Mouse (Mus musculus) left cerebral cortex, adult 9 months (tissue): ENCODE results near the gene Slc44a4.
"Not testable (repeated sequence)": the region's sequence is repeated elsewhere in the genome, so short reads cannot be mapped to it uniquely, and the experiment has no call there.

Experiments
- DNase-seq, 2 experiments: peaks; one replicate each; pipeline ENCODE4 v3.0.0; 2022; ENCODE audit warnings: low spot score in 2 of 2

The Slc44a4 gene

DNA sequence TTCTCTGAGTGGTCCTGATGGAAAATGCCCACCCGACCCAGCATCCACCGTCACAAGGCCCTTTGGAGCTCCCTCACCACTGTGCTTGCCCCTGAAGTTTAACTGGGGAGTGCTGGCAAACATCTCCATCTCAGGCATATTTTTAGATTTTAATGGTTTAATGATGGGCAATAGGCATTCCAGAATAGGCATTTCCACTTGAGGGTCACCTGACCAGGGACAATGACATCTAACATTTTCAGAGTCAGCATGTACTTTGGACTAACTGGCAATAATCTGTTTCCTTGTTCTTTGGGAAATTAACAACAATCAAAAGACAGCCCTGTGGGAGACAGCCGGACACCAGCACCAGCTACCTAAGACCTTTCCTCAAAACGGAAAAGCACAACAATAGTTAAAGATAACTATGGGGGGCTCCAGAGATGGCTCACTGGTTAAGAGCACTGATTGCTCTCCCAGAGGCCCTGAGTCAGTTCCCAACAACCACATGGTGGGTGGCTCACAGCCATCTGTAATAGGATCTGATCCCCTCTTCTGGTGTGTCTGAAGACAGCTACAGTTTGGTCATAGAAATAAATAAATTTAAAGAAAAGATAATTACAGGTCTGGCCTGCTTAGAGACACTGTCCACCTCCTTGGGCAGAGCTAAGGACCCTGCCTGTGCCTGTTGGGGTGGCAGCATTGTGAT, 29.0 kb downstream of the Slc44a4 start:
- no peak for DNase-seq

DNA sequence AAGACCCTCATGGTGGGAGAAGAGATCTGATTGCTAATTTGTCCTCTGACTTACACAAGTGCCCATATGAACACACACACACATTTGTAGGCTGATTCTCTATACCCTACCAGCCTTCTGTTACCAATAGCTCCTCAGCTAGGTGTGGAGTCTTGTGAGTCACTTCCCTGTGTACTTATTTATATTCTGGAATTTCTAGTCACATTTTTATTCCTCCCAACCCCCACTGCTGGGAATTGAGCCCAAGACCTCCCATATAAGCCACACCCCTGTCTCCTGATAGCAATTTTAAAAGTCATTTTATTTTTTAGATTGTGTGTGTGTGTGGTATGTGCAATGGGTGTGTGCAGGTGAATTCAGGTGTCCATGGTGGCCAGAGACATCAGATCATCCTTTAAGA, 30.1 kb downstream of the Slc44a4 start:
- DNase-seq: no peak

DNA sequence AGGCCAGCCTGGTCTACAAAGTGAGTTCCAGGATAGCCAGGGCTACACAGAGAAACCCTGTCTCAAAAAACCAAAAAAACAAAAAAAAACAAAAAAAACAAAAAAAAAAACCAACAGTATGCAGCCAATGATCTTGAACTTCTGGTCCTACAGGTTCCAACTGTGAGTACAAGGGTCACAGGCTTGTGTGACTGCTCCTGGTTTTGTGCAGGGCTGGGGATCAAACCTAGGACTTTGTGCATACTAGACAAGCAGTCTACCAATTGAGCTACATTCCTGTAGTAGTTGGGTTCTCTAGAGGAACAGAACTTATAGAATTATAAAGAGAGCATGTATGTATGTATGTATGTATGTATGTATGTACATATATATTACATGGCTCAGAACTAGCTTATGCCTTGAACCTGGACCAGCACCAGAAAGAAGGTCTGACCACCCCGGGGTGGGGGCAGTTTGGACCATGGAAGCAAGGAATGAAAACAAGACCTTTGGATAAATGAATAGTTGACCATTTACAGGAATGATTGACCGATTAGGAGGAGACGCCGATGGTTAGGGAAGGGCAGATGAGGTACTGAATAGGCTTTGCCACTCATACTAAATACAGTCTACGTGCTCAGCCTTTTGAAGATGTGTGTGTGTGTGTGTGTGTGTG, 32.3 kb downstream of the Slc44a4 start:
- DNase-seq: no peak

DNA sequence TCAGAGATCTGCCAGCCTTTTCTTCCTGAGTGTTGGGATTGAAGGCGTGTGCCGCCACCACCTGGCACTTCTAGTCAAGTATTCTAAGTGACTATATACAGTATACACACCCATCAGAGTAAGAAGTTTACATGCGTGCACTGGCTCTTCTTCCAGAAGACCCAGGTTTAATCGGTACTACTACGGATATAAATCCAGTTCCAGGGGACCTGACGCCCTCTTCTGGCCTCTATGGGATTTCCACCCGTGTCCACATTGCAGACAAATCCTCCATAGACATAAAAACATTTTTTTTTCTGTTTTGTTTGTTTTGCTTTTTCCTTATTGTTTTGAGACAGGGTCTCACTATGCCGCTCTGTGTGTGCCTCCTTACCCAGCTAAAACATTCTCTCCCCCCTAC, 33.3 kb downstream of the Slc44a4 start:
- DNase-seq: no peak

DNA sequence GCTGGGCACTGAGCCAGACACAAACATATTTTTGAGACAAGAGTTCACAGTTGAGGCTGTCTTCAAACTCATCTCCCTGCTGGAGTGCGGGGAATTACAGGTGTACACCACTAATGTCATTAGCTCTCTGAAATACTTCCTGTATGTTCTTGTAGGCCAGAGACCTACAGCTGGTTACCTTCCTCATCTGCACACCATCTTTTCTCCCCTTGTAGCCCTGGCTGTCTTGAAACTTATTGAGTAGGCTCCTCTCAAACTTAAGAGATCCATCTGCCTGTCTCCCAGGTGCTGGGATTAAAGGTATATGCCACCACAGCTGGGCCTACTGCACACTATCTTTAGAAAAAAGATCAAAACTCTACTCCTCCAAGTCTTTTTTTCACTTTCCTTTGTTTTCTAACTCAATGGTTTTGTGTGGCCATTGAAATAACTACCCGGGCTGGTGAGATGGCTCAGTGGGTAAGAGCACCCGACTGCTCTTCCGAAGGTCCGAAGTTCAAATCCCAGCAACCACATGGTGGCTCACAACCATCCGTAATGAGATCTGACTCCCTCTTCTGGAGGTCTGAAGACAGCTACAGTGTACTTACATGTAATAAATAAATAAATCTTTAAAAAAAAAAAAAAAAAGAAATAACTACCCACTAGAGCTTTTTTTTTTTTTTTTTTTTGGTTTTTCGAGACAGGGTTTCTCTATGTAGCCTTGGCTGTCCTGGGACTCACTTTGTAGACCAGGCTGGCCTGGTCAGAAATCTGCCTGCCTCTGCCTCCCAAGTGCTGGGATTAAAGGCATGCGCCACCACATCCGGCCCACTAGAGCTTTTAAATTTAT, 34.7 kb downstream of the Slc44a4 start:
- DNase-seq: not testable (repeated sequence)

DNA sequence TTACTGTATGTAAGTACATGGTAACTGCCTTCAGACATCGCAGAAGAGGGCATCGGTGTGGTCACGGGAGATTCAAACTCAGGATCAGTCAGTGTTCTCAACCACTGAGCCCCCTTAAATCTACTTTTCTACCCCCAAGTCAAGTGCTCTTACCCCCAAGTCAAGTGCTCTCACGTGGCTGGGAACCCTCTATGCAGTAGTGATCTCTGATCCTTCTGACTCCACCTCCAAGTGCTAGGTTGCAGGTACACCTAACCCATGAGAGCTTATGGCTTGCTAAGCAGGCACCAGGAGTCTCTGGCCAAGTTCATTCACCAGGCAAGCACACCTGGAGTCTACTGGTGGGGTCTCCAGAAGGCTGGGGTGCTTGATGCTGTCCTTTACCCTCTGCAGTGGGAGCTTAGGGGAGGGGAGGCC, 35.3 kb downstream of the Slc44a4 start:
- no peak for DNase-seq

DNA sequence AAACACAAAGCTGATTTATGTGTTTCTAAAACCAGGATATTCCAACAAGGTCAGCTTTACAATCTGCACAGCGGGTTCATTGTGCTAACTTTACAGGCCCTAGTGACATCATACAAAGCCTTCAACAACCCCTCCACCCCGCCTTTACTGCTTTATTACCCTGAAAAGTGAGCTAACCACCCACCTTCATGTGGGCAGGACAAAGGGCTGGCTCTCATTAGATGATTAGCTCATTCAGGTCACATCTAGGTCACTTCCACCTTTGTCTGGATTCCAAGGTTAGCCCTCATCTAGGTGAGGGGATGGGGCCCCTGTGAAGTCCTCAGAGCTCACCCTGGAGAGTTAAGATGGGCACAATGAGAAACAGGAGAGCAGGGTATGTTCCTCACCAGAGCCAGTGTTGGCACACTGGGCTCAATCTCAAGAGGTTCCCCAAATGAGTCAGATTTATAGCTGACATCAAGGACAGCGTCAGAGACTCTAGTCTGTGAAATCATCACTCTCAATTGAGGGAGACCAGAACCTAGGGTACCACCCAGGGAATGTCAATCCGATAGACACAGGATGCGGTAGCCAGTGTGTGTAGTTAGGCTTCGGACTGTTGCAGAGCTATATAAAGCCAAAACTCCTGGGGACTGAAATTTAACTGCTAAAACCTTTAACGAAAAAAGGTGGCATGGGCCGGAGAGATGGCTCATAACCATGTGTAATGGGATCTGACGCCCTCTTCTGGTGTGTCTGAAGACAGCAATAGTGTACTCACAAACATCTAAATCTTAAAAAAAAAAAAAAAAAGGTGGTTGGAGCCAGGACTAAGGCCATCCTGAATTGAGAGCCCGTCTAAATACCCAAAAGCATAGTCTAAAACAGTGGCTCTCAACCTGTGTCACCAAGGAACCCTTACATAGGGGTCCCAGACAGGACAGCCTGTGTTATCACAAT, 36.5 kb downstream of the Slc44a4 start:
- no peak for DNase-seq

DNA sequence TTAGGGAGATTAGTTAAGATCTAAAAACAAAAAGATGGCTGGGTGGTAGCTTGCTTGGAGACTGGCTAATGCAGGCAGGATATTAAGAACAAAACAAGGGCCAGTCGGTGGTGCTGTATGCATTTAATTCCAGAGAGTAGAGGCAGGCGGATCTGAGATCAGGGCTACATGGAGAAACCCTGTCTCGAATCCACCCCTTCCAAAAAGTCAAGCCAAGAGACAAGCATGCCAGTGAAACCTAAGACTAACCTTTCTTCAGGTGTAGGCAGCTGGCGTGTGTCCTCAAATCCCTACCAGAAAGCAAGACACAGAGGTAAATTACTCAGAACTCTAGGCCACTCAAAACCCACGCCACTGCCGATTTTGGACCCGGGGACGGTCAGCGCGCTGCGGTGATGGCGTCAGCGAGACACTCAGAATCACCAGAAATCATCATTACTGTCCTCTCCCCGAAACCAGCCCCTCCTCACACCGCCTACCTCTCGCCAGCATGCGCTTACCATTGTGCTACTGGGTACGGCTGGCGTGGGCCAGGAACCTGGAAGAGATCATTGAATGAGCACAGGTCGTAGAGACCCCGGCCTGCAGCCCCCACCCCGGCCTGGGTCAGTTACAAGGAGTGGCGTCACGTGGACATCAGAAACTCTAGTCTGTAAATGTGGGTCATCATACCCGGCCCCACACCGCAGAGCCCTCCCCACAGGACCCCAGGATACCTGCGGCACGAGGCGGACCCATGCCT, 37.5 kb downstream of the Slc44a4 start:
- peak in 1 of 2 experiments; percentile 50 for DNase-seq

DNA sequence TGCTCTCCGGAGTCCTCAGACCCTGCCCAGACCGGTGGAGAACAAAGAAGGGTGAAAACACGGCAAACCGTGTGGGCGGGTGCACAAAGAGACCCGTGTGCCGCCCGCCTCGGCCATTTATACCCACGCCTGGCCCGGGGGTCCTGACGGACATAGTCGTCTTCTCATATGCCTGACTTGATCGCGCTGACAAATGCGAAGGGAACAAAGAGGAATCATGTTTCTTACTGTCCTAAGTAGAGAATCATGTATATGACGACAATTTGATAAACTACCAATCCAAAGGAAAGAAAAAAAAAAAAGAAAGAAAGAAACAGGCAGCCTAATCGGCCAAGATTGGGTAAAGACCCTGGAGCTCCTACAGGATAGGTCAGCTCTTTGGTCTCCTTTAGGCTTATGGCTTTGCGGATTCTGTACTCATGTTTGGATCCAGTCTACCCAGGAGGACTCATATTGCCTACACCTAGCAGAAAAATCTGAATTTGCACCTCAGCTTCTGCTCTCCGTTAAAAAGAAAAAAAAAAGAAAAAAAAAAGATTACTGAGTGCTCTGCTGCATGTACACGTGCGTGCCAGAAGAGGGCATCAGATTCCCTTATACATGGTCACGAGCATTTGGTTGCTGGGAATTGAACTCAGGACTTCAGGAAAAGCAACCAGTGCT, 38.2 kb downstream of the Slc44a4 start:
- DNase-seq: peak; percentile 52 to 77

DNA sequence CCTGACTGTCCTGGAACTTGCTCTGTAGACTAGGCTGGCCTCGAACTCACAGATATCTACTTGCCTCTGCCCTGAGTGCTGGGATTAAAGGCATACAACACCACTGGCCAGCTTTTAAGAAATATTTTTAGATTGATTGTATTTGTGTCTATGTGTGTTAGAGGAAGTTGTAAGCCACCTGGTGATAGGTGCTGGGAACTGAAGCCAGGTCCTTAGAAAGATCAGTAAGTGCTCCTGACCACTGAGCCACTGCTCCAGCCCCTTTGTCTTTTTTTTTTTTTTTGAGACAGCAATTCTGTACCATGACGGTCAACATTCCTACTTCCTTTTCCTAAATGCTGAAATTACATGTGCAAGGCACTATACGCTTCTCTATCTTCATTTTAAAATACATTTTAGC, 39.0 kb downstream of the Slc44a4 start:
- no peak for DNase-seq

DNA sequence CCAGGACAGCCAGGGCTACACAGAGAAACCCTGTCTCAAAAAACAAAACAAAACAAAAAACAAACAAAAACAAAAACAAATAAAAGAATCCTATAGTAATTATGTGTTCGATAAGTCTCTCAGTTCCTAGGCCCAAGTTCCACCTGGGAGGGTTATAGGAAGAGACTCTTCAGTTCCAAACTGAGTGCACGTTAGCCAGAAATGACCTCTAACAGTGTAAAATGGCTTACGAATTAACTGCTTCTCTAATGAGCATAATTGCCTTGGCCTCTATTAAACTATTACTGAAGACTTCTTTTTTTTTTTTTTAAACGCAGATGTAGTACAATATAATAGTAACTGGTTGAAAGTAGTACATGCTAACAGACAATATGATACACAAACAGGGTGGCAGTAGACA, 39.6 kb downstream of the Slc44a4 start:
- DNase-seq: no peak

DNA sequence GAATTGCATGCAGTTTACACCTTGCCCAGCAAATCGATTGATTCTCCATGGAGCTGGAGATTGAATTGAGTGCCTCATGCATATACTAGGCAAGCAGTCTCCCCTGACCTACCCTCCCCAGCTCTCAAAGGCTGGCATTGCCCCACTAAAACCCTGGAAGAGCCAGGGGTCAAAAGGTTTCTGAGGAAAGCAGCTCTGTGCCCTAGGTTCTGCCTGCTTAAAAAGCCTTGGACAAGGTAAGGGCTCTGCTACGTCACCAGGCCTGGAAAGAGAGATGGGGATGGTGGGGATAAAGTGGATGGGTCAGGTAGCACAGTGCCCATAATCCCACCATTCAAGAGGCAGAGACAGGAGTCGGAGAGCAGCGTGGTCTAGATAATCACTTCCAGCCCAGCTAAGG, 40.6 kb downstream of the Slc44a4 start:
- no peak for DNase-seq

DNA sequence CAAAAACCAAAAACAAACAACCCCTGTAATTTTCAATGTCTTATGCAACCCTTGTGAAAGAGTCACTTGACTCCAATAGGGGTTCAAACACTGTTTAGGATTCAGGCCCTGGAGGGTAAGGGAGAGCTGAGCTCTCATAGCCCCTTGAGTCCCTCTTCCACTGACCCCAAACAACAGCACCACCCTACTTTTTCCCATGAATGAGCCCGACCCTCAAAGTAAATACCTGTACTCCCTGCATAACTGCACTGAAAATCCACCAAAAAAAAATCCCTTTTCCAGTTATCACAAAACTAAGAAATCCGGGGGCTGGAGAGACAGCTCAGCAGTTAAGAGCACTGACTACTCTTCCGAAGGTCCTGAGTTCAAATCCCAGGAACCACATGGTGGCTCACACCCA, 41.6 kb downstream of the Slc44a4 start:
- no peak for DNase-seq

DNA sequence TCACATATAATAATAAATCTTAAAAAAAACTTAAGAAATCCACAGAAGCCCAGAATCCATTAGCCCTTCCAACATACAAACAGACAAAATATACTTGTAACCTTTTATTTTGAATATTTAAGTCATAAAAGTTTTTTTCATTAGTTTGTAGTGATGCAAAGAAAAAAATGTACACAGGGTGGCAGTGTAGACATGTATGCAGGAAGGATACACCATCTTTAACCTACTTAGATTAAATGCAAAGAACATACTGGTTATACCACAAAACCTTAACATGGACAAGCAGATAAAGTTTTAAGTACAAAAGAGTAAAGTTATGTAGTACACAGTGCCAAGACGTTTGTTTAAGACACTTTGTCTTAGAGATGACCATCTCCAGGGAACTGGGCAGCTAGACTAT, 42.1 kb downstream of the Slc44a4 start:
- DNase-seq: no peak

DNA sequence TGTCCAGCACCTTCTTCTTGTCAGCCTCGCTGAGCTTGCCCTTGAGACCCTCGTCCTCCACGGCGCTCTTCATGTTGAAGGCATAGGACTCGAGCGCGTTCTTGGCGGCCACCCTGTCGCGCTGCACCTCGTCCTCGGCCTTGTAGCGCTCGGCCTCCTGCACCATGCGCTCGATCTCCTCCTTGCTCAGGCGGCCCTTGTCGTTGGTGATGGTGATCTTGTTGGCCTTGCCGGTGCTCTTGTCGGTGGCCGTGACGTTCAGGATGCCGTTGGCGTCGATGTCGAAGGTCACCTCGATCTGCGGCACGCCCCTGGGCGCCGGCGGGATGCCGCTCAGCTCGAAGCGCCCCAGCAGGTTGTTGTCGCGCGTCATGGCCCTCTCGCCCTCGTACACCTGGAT, 43.0 kb downstream of the Slc44a4 start:
- DNase-seq: not testable (repeated sequence)

DNA sequence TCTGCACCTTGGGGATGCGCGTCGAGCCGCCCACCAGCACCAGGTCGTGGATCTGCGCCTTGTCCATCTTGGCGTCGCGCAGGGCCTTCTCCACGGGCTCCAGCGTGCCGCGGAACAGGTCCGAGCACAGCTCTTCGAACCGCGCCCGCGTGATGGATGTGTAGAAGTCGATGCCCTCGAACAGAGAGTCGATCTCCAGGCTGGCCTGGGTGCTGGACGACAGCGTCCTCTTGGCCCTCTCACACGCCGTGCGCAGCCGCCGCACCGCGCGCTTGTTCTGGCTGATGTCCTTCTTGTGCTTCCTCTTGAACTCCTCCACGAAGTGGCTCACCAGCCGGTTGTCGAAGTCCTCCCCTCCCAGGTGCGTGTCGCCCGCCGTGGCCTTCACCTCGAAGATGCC, 43.7 kb downstream of the Slc44a4 start:
- not testable (repeated sequence) for DNase-seq

DNA sequence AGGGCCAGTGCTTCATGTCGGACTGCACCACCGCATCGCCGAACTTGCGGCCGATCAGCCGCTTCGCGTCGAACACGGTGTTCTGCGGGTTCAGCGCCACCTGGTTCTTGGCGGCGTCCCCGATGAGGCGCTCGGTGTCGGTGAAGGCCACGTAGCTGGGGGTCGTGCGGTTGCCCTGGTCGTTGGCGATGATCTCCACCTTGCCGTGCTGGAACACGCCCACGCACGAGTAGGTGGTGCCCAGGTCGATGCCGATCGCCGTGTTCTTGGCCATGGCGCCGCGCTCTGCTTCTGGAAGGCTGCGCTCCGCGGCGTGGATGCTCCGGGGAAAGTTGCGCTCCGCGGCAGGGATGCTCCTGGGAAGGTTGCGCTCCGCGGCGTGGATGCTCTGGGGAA, 44.5 kb downstream of the Slc44a4 start:
- not testable (repeated sequence) for DNase-seq

DNA sequence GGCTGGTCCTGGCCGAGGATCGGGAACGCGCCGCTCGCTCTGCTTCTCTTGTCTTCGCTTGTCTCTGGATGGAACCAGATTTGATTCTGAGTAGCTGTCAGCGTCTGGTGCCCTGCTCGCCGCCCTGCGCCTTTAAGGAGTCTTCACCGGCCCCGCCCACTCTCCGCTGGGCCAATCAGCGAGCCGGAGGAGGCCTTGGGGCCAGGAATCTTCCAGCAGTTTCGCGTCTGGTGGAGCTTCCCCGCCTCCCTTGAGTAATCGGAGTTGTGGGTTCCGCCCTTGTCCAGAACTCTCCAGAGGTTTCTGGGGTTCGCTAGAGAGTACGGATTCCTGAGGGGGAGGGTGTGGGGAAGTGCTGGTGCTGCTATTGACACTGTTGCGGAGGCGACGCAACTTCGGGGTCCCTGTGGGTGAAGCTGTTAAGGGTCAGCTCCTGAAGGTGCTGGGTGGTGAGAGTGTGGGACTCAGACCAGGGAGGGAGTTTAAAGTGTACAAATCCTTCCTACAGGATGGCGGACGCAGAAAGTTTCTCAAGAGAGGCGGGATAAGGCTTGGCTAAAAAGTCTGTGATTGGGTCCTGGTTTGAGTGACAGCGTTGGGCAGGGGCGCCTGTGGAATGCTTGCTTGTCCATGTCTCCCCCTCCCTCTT, 45.0 kb downstream of the Slc44a4 start, which contains the start of gene Hspa1b:
Hspa1b (minus strand) TSS at position 109 of the 649 bp plus-strand sequence.
- DNase-seq: peak; percentile 69 to 85

DNA sequence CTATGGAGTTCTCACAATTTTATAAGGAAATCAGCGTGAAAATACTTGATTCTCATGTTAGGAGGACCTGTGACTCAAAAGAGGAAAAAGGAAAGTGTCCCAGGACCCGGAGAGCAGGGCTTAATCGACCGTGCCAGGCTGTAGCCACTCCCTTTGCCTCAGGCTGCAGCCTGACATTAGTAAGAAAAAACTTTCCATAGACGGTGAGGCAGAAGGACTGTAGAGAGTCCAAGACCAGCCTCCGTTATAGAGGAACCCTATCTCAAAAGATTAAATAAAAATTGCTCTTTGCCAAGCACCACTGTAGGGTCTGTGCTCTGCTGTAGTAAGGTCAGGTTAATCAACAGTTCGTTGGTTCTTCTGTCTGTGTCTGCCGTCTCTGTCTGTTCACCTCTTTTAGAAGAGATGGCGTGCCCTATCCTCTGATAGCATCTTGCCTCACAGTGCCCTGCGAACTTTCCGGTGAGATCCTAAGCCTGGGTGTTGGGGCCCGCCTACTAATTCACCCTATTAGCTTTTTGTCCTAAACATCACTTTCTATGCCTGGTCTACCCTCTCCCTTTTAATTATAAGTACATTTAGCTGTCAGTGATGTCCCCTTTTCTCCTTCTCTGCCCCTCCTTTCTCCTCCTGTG, 45.7 kb downstream of the Slc44a4 start:
- DNase-seq: no peak
